Mouse (Mus musculus) right cerebral cortex, postnatal 10 days (tissue): Measurements from ENCODE around the gene Ahsg.
A peak's percentile ranks its signal among the peaks of the same experiment; 100 is the strongest.

Experiments used
- DNase-seq, 2 experiments: peaks; one replicate each; pipeline ENCODE4 v3.0.0; 2021; ENCODE audit warnings: low spot score in 2 of 2

Ahsg gene

GRCm38 (mm10) chr16:22886726-22887125, 4.4 kb upstream of the Ahsg start:
- DNase-seq = no peak

GRCm38 (mm10) chr16:22888835-22889234, 2.2 kb upstream of the Ahsg start:
- DNase-seq = no peak

- DNase-seq = no peak
These were observed 1.4 kb upstream of the Ahsg start for GRCm38 (mm10) chr16:22889716-22890115.

GRCm38 (mm10) chr16:22891733-22892154, 667 bp downstream of the Ahsg start:
- DNase-seq = no peak

GRCm38 (mm10) chr16:22894095-22894494, 3.0 kb downstream of the Ahsg start:
- no peak for DNase-seq

GRCm38 (mm10) chr16:22896618-22897017, 5.5 kb downstream of the Ahsg start:
- no peak for DNase-seq

- no peak for DNase-seq
These were observed 8.3 kb downstream of the Ahsg start for GRCm38 (mm10) chr16:22899346-22899745.

- no peak for DNase-seq
These were observed 8.9 kb downstream of the Ahsg start for GRCm38 (mm10) chr16:22899866-22900570.

GRCm38 (mm10) chr16:22901326-22901725, 10.2 kb downstream of the Ahsg start:
- no peak for DNase-seq

- no peak for DNase-seq
These were observed 18.2 kb downstream of the Ahsg start for GRCm38 (mm10) chr16:22909290-22909689.

- no peak for DNase-seq
These were observed 20.9 kb downstream of the Ahsg start for GRCm38 (mm10) chr16:22911986-22912385.

GRCm38 (mm10) chr16:22912886-22913285, 21.8 kb downstream of the Ahsg start:
- DNase-seq = no peak

GRCm38 (mm10) chr16:22914276-22914675, 23.2 kb downstream of the Ahsg start:
- DNase-seq = no peak

- DNase-seq = no peak
These were observed 27.0 kb downstream of the Ahsg start, which contains the start of gene Fetub for GRCm38 (mm10) chr16:22918034-22918433. Gene Fetub, plus strand, starts transcription at chr16:22918334.

GRCm38 (mm10) chr16:22918664-22919312, 27.7 kb downstream of the Ahsg start:
- DNase-seq = no peak

- DNase-seq = no peak
These were observed 29.1 kb downstream of the Ahsg start for GRCm38 (mm10) chr16:22919971-22920854.

GRCm38 (mm10) chr16:22921761-22922160, 30.7 kb downstream of the Ahsg start:
- no peak for DNase-seq

- no peak for DNase-seq
These were observed 31.4 kb downstream of the Ahsg start for GRCm38 (mm10) chr16:22922433-22922832.

GRCm38 (mm10) chr16:22929575-22929974, 38.5 kb downstream of the Ahsg start:
- DNase-seq = peak; percentile 58 to 73

GRCm38 (mm10) chr16:22931431-22932200, 40.5 kb downstream of the Ahsg start:
- no peak for DNase-seq

- DNase-seq = no peak
These were observed 46.6 kb downstream of the Ahsg start for GRCm38 (mm10) chr16:22937631-22938030.

GRCm38 (mm10) chr16:22938541-22938940, 47.5 kb downstream of the Ahsg start:
- DNase-seq = no peak
